24 mouse cellular contexts compared by ENCODE assay signal in genomic region chr3:129583290-129583689, GRCm38 (mm10). TPM values are rescaled to one million over a fixed set of nuclear protein-coding genes. Genes with fewer than 3 reads are reported as not detected.
DNase-seq lines count a peak whose midpoint lies in the region; ATAC-seq and TF ChIP-seq lines count a peak whose summit lies in the region.
"Had no signal": no experiment of that assay in that cellular context is flagged by ENCODE, and none has a peak within 500 bp of the region (broad histone marks: within the 10 kb centered on the region; RNA-seq: fewer than 3 reads in every experiment).

No protein-coding gene starts in this region.

- TF ChIP-seq EP300 in liver, postnatal 0 days (IDR thresholded peaks at IDR 0.05; ENCODE audit: low read depth), result no peak

- no peaks in the 10 kb centered on the region for H3K36me3 ChIP-seq in kidney, adult 2 months (ENCODE audit: control insufficient read depth, insufficient read depth, low read length)
- no peaks in the 10 kb centered on the region for H3K36me3 ChIP-seq in liver, postnatal 0 days (replicated peaks; ENCODE audit: insufficient read depth, low read length)
- no peaks in the 10 kb centered on the region for H3K36me3 ChIP-seq in liver, embryonic 11.5 days (ENCODE audit: control insufficient read depth, insufficient read depth, low read length)
- H3K36me3 ChIP-seq: limb, embryonic 13.5 days; liver, embryonic 15.5 days; midbrain, embryonic 15.5 days; neural tube, embryonic 12.5 days had no signal

- no peaks in the 10 kb centered on the region for H3K9me3 ChIP-seq in liver, postnatal 0 days (ENCODE audit: low read length)
- H3K9me3 ChIP-seq in liver, embryonic 11.5 days (ENCODE audit: control insufficient read depth, low read length), result no peaks in the 10 kb centered on the region
- H3K9me3 ChIP-seq: forebrain, embryonic 10.5 days; hindbrain, embryonic 10.5 days; limb, embryonic 13.5 days; liver, embryonic 15.5 days; midbrain, embryonic 15.5 days; neural tube, embryonic 12.5 days had no signal

- TF ChIP-seq POLR2A in kidney, adult 2 months (IDR thresholded peaks at IDR 0.05; ENCODE audit: low read depth, low read length), result no peak

- H3K27ac ChIP-seq in kidney, adult 2 months (ENCODE audit: insufficient read depth, low read depth, low read length), result peak overlapping the region; percentile 83
- H3K27ac ChIP-seq in liver, postnatal 0 days (ENCODE audit: low read depth), result peak overlapping the region; percentile 89
- H3K27ac ChIP-seq in liver, embryonic 11.5 days (ENCODE audit: low read depth, low read length), result no peak overlapping the region
- H3K27ac ChIP-seq: forebrain, embryonic 10.5 days; hindbrain, embryonic 10.5 days; limb, embryonic 13.5 days; liver, embryonic 15.5 days; midbrain, embryonic 15.5 days; neural tube, embryonic 12.5 days had no signal

- no peak overlapping the region for H3K4me2 ChIP-seq in liver, postnatal 0 days (ENCODE audit: low read depth, low read length)
- no peak overlapping the region for H3K4me2 ChIP-seq in liver, embryonic 11.5 days
- H3K4me2 ChIP-seq: heart, embryonic 11.5 days; limb, embryonic 13.5 days; liver, embryonic 15.5 days; midbrain, embryonic 15.5 days; neural tube, embryonic 12.5 days had no signal

- H3K9ac ChIP-seq in liver, postnatal 0 days (replicated peaks), result no peak overlapping the region
- no peak overlapping the region for H3K9ac ChIP-seq in liver, embryonic 11.5 days (ENCODE audit: low read depth, low read length)
- H3K9ac ChIP-seq: limb, embryonic 13.5 days; liver, embryonic 15.5 days; midbrain, embryonic 15.5 days; neural tube, embryonic 12.5 days had no signal

- peak; percentile 67 for DNase-seq in kidney, adult 2 months
- DNase-seq in kidney, adult 18-20 months, result no peak
- DNase-seq in liver, postnatal 0 days, result no peak
- no peak for DNase-seq in liver, embryonic 11.5 days (ENCODE audit: low spot score)
- peak; percentile 39 to 55 for DNase-seq in kidney, postnatal 36 days
- DNase-seq in embryo, embryonic 10.5 days (ENCODE audit: low spot score), result no peak
- DNase-seq in cerebellum, postnatal 25 days, result no peak
- DNase-seq: cerebellum, adult 9-10 months; gastrocnemius, postnatal 10 days; heart, adult 11 months; layer of hippocampus, adult 9-11 months; lung, postnatal 4 days; right cerebral cortex, postnatal 14 days; spleen, adult 18-20 months; thymus, postnatal 14 days had no signal

- H3K27me3 ChIP-seq in kidney, adult 2 months (replicated peaks; ENCODE audit: control insufficient read depth, insufficient read depth, low read length), result no peaks in the 10 kb centered on the region
- no peaks in the 10 kb centered on the region for H3K27me3 ChIP-seq in liver, postnatal 0 days (ENCODE audit: insufficient read depth, low read length)
- no peaks in the 10 kb centered on the region for H3K27me3 ChIP-seq in liver, embryonic 11.5 days (replicated peaks; ENCODE audit: control insufficient read depth, insufficient read depth, low read length)
- H3K27me3 ChIP-seq: limb, embryonic 13.5 days; liver, embryonic 15.5 days; midbrain, embryonic 15.5 days; neural tube, embryonic 12.5 days had no signal

- 58% methylated on average over 5 of the region's 5 CpGs for WGBS in kidney, adult 2 months
- WGBS in liver, postnatal 0 days (ENCODE audit: insufficient replicate concordance), result 72% methylated on average over 5 of the region's 5 CpGs
- WGBS in liver, embryonic 11.5 days, result 89% methylated on average over 5 of the region's 5 CpGs

- peaks cover 20% of the 10 kb centered on the region for H3K4me1 ChIP-seq in kidney, adult 2 months (ENCODE audit: control insufficient read depth, insufficient read depth, low read length)
- H3K4me1 ChIP-seq in liver, postnatal 0 days (ENCODE audit: insufficient read depth), result peaks cover 28% of the 10 kb centered on the region
- no peaks in the 10 kb centered on the region for H3K4me1 ChIP-seq in liver, embryonic 11.5 days (replicated peaks; ENCODE audit: control insufficient read depth, insufficient read depth, low read length)
- H3K4me1 ChIP-seq: neural tube, embryonic 12.5 days had no signal

- no peak for TF ChIP-seq CTCF in kidney, adult 2 months (conservative IDR thresholded peaks at IDR 0.05; ENCODE audit: insufficient read depth, insufficient read length, low read depth, low read length)
- no peak for TF ChIP-seq CTCF in liver, postnatal 0 days (IDR thresholded peaks at IDR 0.05; ENCODE audit: low read depth)

- ATAC-seq in liver, postnatal 0 days, result no peak
- ATAC-seq in liver, embryonic 11.5 days (replicated peaks; ENCODE audit: low FRiP score), result no peak
- ATAC-seq: forebrain, embryonic 16.5 days; hindbrain, embryonic 16.5 days; midbrain, embryonic 15.5 days had no signal

- no peak overlapping the region for H3K4me3 ChIP-seq in kidney, adult 2 months (ENCODE audit: insufficient read depth, low read depth, low read length)
- no peak overlapping the region for H3K4me3 ChIP-seq in liver, postnatal 0 days (ENCODE audit: low read depth, low read length)
- H3K4me3 ChIP-seq in liver, embryonic 11.5 days (ENCODE audit: low read depth, low read length), result no peak overlapping the region
- H3K4me3 ChIP-seq: forebrain, embryonic 10.5 days; hindbrain, embryonic 10.5 days; limb, embryonic 13.5 days; liver, embryonic 15.5 days; midbrain, embryonic 15.5 days; neural tube, embryonic 12.5 days had no signal

RNA-seq across cellular contexts. Expression of gene Elovl6, which starts 51.1 kb away (rescaled TPM):
- polyA plus RNA-seq in kidney, adult 2 months (2012; rRNA removed), result 73.0 and 75.5 TPM in 2 replicates
- polyA plus RNA-seq in liver, postnatal 0 days (2015; fragmentation: Nextera tagmentation; extraction: Ambion mirVana), result 6.6 and 8.0 TPM in 2 replicates
- polyA plus RNA-seq in liver, embryonic 11.5 days (2014; fragmentation: Nextera tagmentation; extraction: Ambion mirVana), result 26.6 and 28.3 TPM in 2 replicates

Comparison
In these comparisons a context has a peak if more than half of its experiments do, and no peak if none do; other contexts are left out.
1. DNase-seq: peak in kidney, adult 2 months (single experiment) and kidney, postnatal 36 days (2 of 2); none in kidney, adult 18-20 months (single experiment), liver, postnatal 0 days (single experiment), liver, embryonic 11.5 days (single experiment), embryo, embryonic 10.5 days (single experiment) and cerebellum, postnatal 25 days (0 of 2).